Mouse (Mus musculus) MEL (cell line): ENCODE data around the gene Cotl1. TPM values are rescaled to one million over a fixed set of nuclear protein-coding genes. Genes with fewer than 3 reads are reported as not detected.

Experiments
- DNase-seq: peaks from one replicate; pipeline ENCODE4 v3.0.0; 2011; ENCODE audit warnings: low read depth, low spot score
- H3K27ac ChIP-seq: 2 replicates; pipeline ENCODE4 v1.5.1; 2012; ENCODE audit warnings: low read depth, mild to moderate bottlenecking, control low read depth, low read length, moderate library complexity; ENCODE audit not compliant: control insufficient read depth
- H3K27me3 ChIP-seq, 2 experiments: fragments of 150-350 bp in 1 of 2; sonication (generic) in 1 of 2; 2 replicates each; pipeline ENCODE4 v1.6.1; 2012; ENCODE audit warnings: low read length in 2 of 2, mild to moderate bottlenecking in 2 of 2, improper control_type of control experiment in 1 of 2, moderate library complexity in 1 of 2; ENCODE audit not compliant: insufficient read depth in 2 of 2, control insufficient read depth in 1 of 2
- H3K36me3 ChIP-seq, 2 experiments: 2 replicates each; pipeline ENCODE4 v1.6.1; 2012 to 2014; ENCODE audit warnings: low read length in 2 of 2, improper control_type of control experiment in 1 of 2, inconsistent platforms in 1 of 2, mild to moderate bottlenecking in 1 of 2; ENCODE audit not compliant: insufficient read depth in 2 of 2, control insufficient read depth in 1 of 2
- H3K4me1 ChIP-seq, 2 experiments: fragments of 150-350 bp in 1 of 2; sonication (generic) in 1 of 2; 2 replicates each; pipeline ENCODE4 v1.6.1; 2012; ENCODE audit warnings: low read length in 2 of 2, improper control_type of control experiment in 1 of 2, mild to moderate bottlenecking in 1 of 2; ENCODE audit not compliant: insufficient read depth in 2 of 2, control insufficient read depth in 1 of 2
- H3K4me3 ChIP-seq, 2 experiments: fragments of 150-350 bp in 1 of 2; sonication (generic) in 1 of 2; 2 replicates each; pipeline ENCODE4 v1.5.1; 2012; ENCODE audit warnings: low read depth in 2 of 2, low read length in 2 of 2, mild to moderate bottlenecking in 2 of 2, moderate library complexity in 2 of 2, control low read depth in 1 of 2, improper control_type of control experiment in 1 of 2; ENCODE audit not compliant: control insufficient read depth in 1 of 2, insufficient read depth in 1 of 2
- H3K79me2 ChIP-seq: 2 replicates; pipeline ENCODE4 v1.6.1; 2012; ENCODE audit warnings: mild to moderate bottlenecking, low read length, moderate library complexity; ENCODE audit not compliant: control insufficient read depth, poor library complexity, insufficient read depth
- H3K9ac ChIP-seq: 2 replicates; pipeline ENCODE4 v1.6.1; 2012; ENCODE audit warnings: low read depth, mild to moderate bottlenecking, control low read depth, low read length, moderate library complexity; ENCODE audit not compliant: control insufficient read depth, poor library complexity, severe bottlenecking
- H3K9me3 ChIP-seq: fragments of 150-350 bp; sonication (generic); replicated peaks from 2 replicates; pipeline ENCODE4 v1.6.1; 2012; ENCODE audit warnings: mild to moderate bottlenecking, low read length, improper control_type of control experiment, moderate library complexity; ENCODE audit not compliant: insufficient read depth
- CHD2 ChIP-seq: IDR thresholded peaks from 2 replicates; pipeline ENCODE4 v1.6.1; 2011; ENCODE audit warnings: low read length, improper control_type of control experiment
- CTCF ChIP-seq, 3 experiments: IDR thresholded peaks in 2 of 3; conservative IDR thresholded peaks in 1 of 3; 2 replicates each; pipeline ENCODE4 v1.5.1; 2011 to 2012; ENCODE audit warnings: low read length in 3 of 3, low read depth in 2 of 3, mild to moderate bottlenecking in 2 of 3, improper control_type of control experiment in 1 of 3, inconsistent platforms in 1 of 3, mixed read lengths in 1 of 3, moderate library complexity in 1 of 3; ENCODE audit not compliant: control insufficient read depth in 1 of 3, insufficient read depth in 1 of 3, poor library complexity in 1 of 3, severe bottlenecking in 1 of 3
- E2F4 ChIP-seq: IDR thresholded peaks from 2 replicates; pipeline ENCODE4 v1.6.1; 2011; ENCODE audit warnings: low read depth, low read length, improper control_type of control experiment, borderline replicate concordance
- ETS1 ChIP-seq: IDR thresholded peaks from 2 replicates; pipeline ENCODE4 v1.6.1; 2012; ENCODE audit warnings: low read depth, mild to moderate bottlenecking, inconsistent platforms, low read length, improper control_type of control experiment, moderate library complexity
- HCFC1 ChIP-seq: IDR thresholded peaks from 2 replicates; pipeline ENCODE4 v1.6.1; 2012; ENCODE audit warnings: low read depth, mild to moderate bottlenecking, inconsistent platforms, low read length, improper control_type of control experiment, moderate library complexity
- MAFK ChIP-seq: IDR thresholded peaks from 2 replicates; pipeline ENCODE4 v1.6.1; 2011; ENCODE audit warnings: low read depth, mild to moderate bottlenecking, low read length, improper control_type of control experiment, borderline replicate concordance
- MXI1 ChIP-seq: IDR thresholded peaks from 2 replicates; pipeline ENCODE4 v1.6.1; 2011; ENCODE audit warnings: mild to moderate bottlenecking, low read depth, low read length, improper control_type of control experiment
- POLR2AphosphoS5 ChIP-seq: IDR thresholded peaks from 2 replicates; pipeline ENCODE4 v1.6.1; 2012; ENCODE audit warnings: low read depth, borderline replicate concordance, mild to moderate bottlenecking, inconsistent platforms, low read length, moderate library complexity, mixed read lengths
- SMC3 ChIP-seq: IDR thresholded peaks from 2 replicates; pipeline ENCODE4 v1.6.1; 2011; ENCODE audit warnings: low read depth, low read length, improper control_type of control experiment
- TCF12 ChIP-seq: IDR thresholded peaks from 2 replicates; pipeline ENCODE4 v1.6.1; 2014; ENCODE audit warnings: low read depth, mild to moderate bottlenecking, inconsistent platforms, low read length, improper control_type of control experiment, moderate library complexity
- USF1 ChIP-seq: IDR thresholded peaks from 2 replicates; pipeline ENCODE4 v1.6.1; 2014; ENCODE audit warnings: low read depth, mild to moderate bottlenecking, inconsistent platforms, low read length, improper control_type of control experiment, moderate library complexity
- ZC3H11A ChIP-seq: IDR thresholded peaks from 2 replicates; pipeline ENCODE4 v1.6.1; 2012; ENCODE audit warnings: low read depth, mild to moderate bottlenecking, inconsistent platforms, low read length, improper control_type of control experiment
- ZKSCAN1 ChIP-seq: IDR thresholded peaks from 2 replicates; pipeline ENCODE4 v1.6.1; 2012; ENCODE audit warnings: low read depth, mild to moderate bottlenecking, inconsistent platforms, low read length, improper control_type of control experiment, moderate library complexity
- ZMIZ1 ChIP-seq: IDR thresholded peaks from 2 replicates; pipeline ENCODE4 v1.6.1; 2012; ENCODE audit warnings: low read depth, mild to moderate bottlenecking, inconsistent platforms, low read length, improper control_type of control experiment, moderate library complexity
- ZNF384 ChIP-seq: IDR thresholded peaks from 2 replicates; pipeline ENCODE4 v1.6.1; 2012; ENCODE audit warnings: low read depth, mild to moderate bottlenecking, inconsistent platforms, low read length, improper control_type of control experiment
- polyA plus RNA-seq, 2 experiments: library from polyadenylated mRNA; stranded (reverse) in 1 of 2; unstranded in 1 of 2; fragments of >175 nt in 1 of 2; fragments of >200 nt in 1 of 2; gene quantifications; 2 replicates each; pipeline versions ENCODE4 v1.2.1 to v1.2.4; 2012; ENCODE audit warnings: low replicate concordance in 2 of 2, low read depth in 1 of 2; ENCODE audit not compliant: insufficient read length in 2 of 2, insufficient read depth in 1 of 2, missing spikeins in 1 of 2
- total RNA-seq: library from RNA; depleted of rRNA; stranded (reverse); fragments of 300-350 nt; gene quantifications from 2 replicates; pipeline ENCODE4 v1.2.3, GENCODE M21; 2012

Gene Cotl1
- total and polyA plus RNA-seq, 3 experiments, result 70.3 to 114 TPM; not detected in 1

GRCm38 (mm10) chr8:119885612-119886011, 45.3 kb upstream of the Cotl1 start:
- H3K4me3 ChIP-seq, result no peak overlapping the region
- H3K4me1 ChIP-seq, result 0 out of 4 replicates have a peak, but pooled peaks cover 0 to 14% of the 10 kb centered on the region in 2 experiments
- no peak overlapping the region for H3K9ac ChIP-seq
- H3K9me3 ChIP-seq, result no peaks in the 10 kb centered on the region
- no peaks in the 10 kb centered on the region; a peak in 1 of 4 replicates for H3K36me3 ChIP-seq
- peak; percentile 49 for DNase-seq
- no peak for TF ChIP-seq HCFC1
- TF ChIP-seq SMC3, result no peak
- TF ChIP-seq POLR2AphosphoS5, result no peak
- TF ChIP-seq USF1, result no peak
- no peak for TF ChIP-seq ZNF384
- no peak for TF ChIP-seq MAFK
- no peak for TF ChIP-seq CHD2
- no peak for TF ChIP-seq ETS1
- TF ChIP-seq MXI1, result no peak
- H3K79me2 ChIP-seq, result no peaks in the 10 kb centered on the region
- 0 out of 4 replicates have a peak, but pooled peaks cover 0 to 2% of the 10 kb centered on the region in 2 experiments for H3K27me3 ChIP-seq
- no peak overlapping the region for H3K27ac ChIP-seq

GRCm38 (mm10) chr8:119883281-119883680, 42.9 kb upstream of the Cotl1 start:
- no peaks in the 10 kb centered on the region for H3K9me3 ChIP-seq
- H3K36me3 ChIP-seq, result no peaks in the 10 kb centered on the region; a peak in 1 of 4 replicates
- H3K79me2 ChIP-seq, result no peaks in the 10 kb centered on the region
- no peak for TF ChIP-seq E2F4
- TF ChIP-seq POLR2AphosphoS5, result no peak
- no peak for TF ChIP-seq ZKSCAN1
- no peak for TF ChIP-seq HCFC1
- no peak for TF ChIP-seq TCF12
- TF ChIP-seq CTCF (IDR thresholded peaks at IDR 0.05 in 2 of 3, conservative IDR thresholded peaks at IDR 0.05 in 1 of 3; ENCODE audit: control insufficient read depth in 1 of 3, insufficient read depth in 1 of 3, low read depth in 2 of 3, low read length in 3 of 3, poor library complexity in 1 of 3, severe bottlenecking in 1 of 3), result no peak
- no peak for TF ChIP-seq ZC3H11A
- no peak for DNase-seq
- no peak overlapping the region for H3K4me3 ChIP-seq
- no peak overlapping the region for H3K27ac ChIP-seq
- H3K9ac ChIP-seq, result no peak overlapping the region
- H3K4me1 ChIP-seq, result 0 out of 4 replicates have a peak, but pooled peaks cover 0 to 11% of the 10 kb centered on the region in 2 experiments
- peaks cover 0 to 2% of the 10 kb centered on the region in 2 experiments; a peak in 1 of 4 replicates for H3K27me3 ChIP-seq

- TF ChIP-seq CTCF (IDR thresholded peaks at IDR 0.05 in 2 of 3, conservative IDR thresholded peaks at IDR 0.05 in 1 of 3; ENCODE audit: control insufficient read depth in 1 of 3, insufficient read depth in 1 of 3, low read depth in 2 of 3, low read length in 3 of 3, poor library complexity in 1 of 3, severe bottlenecking in 1 of 3), result no peak
- no peak for TF ChIP-seq ZMIZ1
- TF ChIP-seq, all 39 proteins: peak for 0
- Histone ChIP-seq H3K4me1 (0 out of 4 replicates have a peak, but pooled peaks cover 0 to 11% of the 10 kb centered on the region in 2 experiments), H3K27me3 (peaks cover 0 to 2% of the 10 kb centered on the region in 2 experiments; a peak in 1 of 4 replicates)
Observed at GRCm38 (mm10) chr8:119881917-119882316, 41.6 kb upstream of the Cotl1 start.

More at GRCm38 (mm10) chr8:119881917-119882316, 41.6 kb upstream of the Cotl1 start:
- Histone ChIP-seq H3K4me3 (no peak overlapping the region), H3K9ac (no peak overlapping the region), H3K36me3 (no peaks in the 10 kb centered on the region; a peak in 1 of 4 replicates), H3K9me3 (no peaks in the 10 kb centered on the region), H3K27ac (no peak overlapping the region), H3K79me2 (no peaks in the 10 kb centered on the region)
- DNase-seq, result no peak
